Mouse (Mus musculus) embryonic facial prominence, embryonic 12.5 days (tissue): ENCODE results near the gene Usb1. TPM values are rescaled to one million over a fixed set of nuclear protein-coding genes. Genes with fewer than 3 reads are reported as not detected.

Experiments used
- ATAC-seq: fragments of 200-750 bp; cut with Nextera tagmentation; 2 replicates; pipeline ENCODE4 v1.8.0; 2017; ENCODE audit not compliant: insufficient number of reproducible peaks, insufficient read depth, low FRiP score, low TSS enrichment
- H3K27ac ChIP-seq: fragments of 300-500 bp; sonication (generic); 2 replicates; pipeline ENCODE4 v1.5.1; 2016; ENCODE audit warnings: mild to moderate bottlenecking
- H3K27me3 ChIP-seq: fragments of 300-500 bp; sonication (generic); 2 replicates; pipeline ENCODE4 v1.6.1; 2016; ENCODE audit warnings: mild to moderate bottlenecking, moderate library complexity
- H3K36me3 ChIP-seq: fragments of 300-500 bp; sonication (generic); 2 replicates; pipeline ENCODE4 v1.6.1; 2016; ENCODE audit warnings: mild to moderate bottlenecking
- H3K4me1 ChIP-seq: fragments of 300-500 bp; sonication (generic); 2 replicates; pipeline ENCODE4 v1.6.1; 2016
- H3K4me2 ChIP-seq: fragments of 300-500 bp; sonication (generic); replicated peaks from 2 replicates; pipeline ENCODE4 v1.6.1; 2016; ENCODE audit warnings: mild to moderate bottlenecking, moderate library complexity
- H3K4me3 ChIP-seq: fragments of 300-500 bp; sonication (generic); 2 replicates; pipeline ENCODE4 v1.5.1; 2016; ENCODE audit warnings: mild to moderate bottlenecking
- H3K9ac ChIP-seq: fragments of 300-500 bp; sonication (generic); 2 replicates; pipeline ENCODE4 v1.6.1; 2016; ENCODE audit warnings: mild to moderate bottlenecking, moderate library complexity
- H3K9me3 ChIP-seq: fragments of 300-500 bp; sonication (generic); 2 replicates; pipeline ENCODE4 v1.6.1; 2016; ENCODE audit warnings: mild to moderate bottlenecking, moderate library complexity
- WGBS: fragments of 180-500 bp; shearing (Covaris S2); methylation state at CpG from one replicate; pipeline ENCODE4 v1.1.7; 2016; 5-methylcytosine and 5-hydroxymethylcytosine counted together
- polyA plus RNA-seq: library from polyadenylated mRNA; unstranded; fragments of >200 nt; fragmentation: Nextera tagmentation; extraction: Ambion mirVana; gene quantifications from 2 replicates; pipeline ENCODE4 v1.2.1, GENCODE M21; 2016

The Usb1 gene
- polyA plus RNA-seq = 44.8 and 48.2 TPM in 2 replicates

GRCm38 (mm10) chr8:95331720-95332436, at the start of gene Usb1, which contains the start of gene Zfp319:
TSS of gene Usb1 (plus strand) at chr8:95332284.
TSS of gene Zfp319 (minus strand) at chr8:95331950.
- H3K27ac ChIP-seq = peak within 1 kb of the TSS; percentile 97
- WGBS = under 1% methylated on average over 77 of the region's 80 CpGs
- H3K4me2 ChIP-seq = peak within 1 kb of the TSS; percentile 81
- ATAC-seq = peak; percentile 92
- H3K4me1 ChIP-seq = peaks cover 13% of the 10 kb centered on the region
- H3K9ac ChIP-seq = peak within 1 kb of the TSS; percentile 92
- peaks cover 35% of the 10 kb centered on the region for H3K36me3 ChIP-seq
- no peaks in the 10 kb centered on the region for H3K27me3 ChIP-seq
- no peaks in the 10 kb centered on the region for H3K9me3 ChIP-seq
- peak within 1 kb of the TSS; percentile 91 for H3K4me3 ChIP-seq

- H3K9ac ChIP-seq = no peak overlapping the region
- no peak overlapping the region for H3K4me3 ChIP-seq
- H3K27me3 ChIP-seq = no peaks in the 10 kb centered on the region
- no peak overlapping the region for H3K4me2 ChIP-seq
- 69% methylated on average over 6 of the region's 6 CpGs for WGBS
- H3K4me1 ChIP-seq = no peaks in the 10 kb centered on the region
- H3K27ac ChIP-seq = no peak overlapping the region
- ATAC-seq = no peak
- H3K36me3 ChIP-seq = no peaks in the 10 kb centered on the region
- H3K9me3 ChIP-seq = no peaks in the 10 kb centered on the region
Measured at GRCm38 (mm10) chr8:95289066-95289650, 42.9 kb upstream of the Usb1 start.

GRCm38 (mm10) chr8:95293172-95293571, 38.9 kb upstream of the Usb1 start:
- Histone ChIP-seq H3K27me3 (no peaks in the 10 kb centered on the region), H3K9ac (no peak overlapping the region), H3K4me3 (no peak overlapping the region), H3K9me3 (no peaks in the 10 kb centered on the region), H3K4me2 (no peak overlapping the region), H3K36me3 (no peaks in the 10 kb centered on the region), H3K4me1 (no peaks in the 10 kb centered on the region), H3K27ac (no peak overlapping the region)
- 67% methylated on average over 11 of the region's 11 CpGs for WGBS
- no peak for ATAC-seq

GRCm38 (mm10) chr8:95293891-95294290, 38.2 kb upstream of the Usb1 start:
- Histone ChIP-seq H3K4me1 (no peaks in the 10 kb centered on the region), H3K4me3 (no peak overlapping the region), H3K27ac (no peak overlapping the region), H3K4me2 (no peak overlapping the region), H3K9me3 (no peaks in the 10 kb centered on the region), H3K27me3 (no peaks in the 10 kb centered on the region), H3K36me3 (no peaks in the 10 kb centered on the region), H3K9ac (no peak overlapping the region)
- 73% methylated on average over 7 of the region's 7 CpGs for WGBS
- no peak for ATAC-seq

GRCm38 (mm10) chr8:95302410-95302809, 29.7 kb upstream of the Usb1 start:
- H3K4me1 ChIP-seq = peaks cover 3% of the 10 kb centered on the region; the same call in 1 of the 2 replicates
- 16% methylated on average over 5 of the region's 5 CpGs for WGBS
- H3K36me3 ChIP-seq = no peaks in the 10 kb centered on the region
- no peaks in the 10 kb centered on the region for H3K27me3 ChIP-seq
- no peak overlapping the region for H3K4me3 ChIP-seq
- H3K9ac ChIP-seq = no peak overlapping the region
- H3K9me3 ChIP-seq = no peaks in the 10 kb centered on the region
- no peak overlapping the region for H3K27ac ChIP-seq
- ATAC-seq = no peak
- H3K4me2 ChIP-seq = no peak overlapping the region

GRCm38 (mm10) chr8:95305526-95305925, 26.6 kb upstream of the Usb1 start:
- Histone ChIP-seq H3K4me2 (no peak overlapping the region), H3K27ac (no peak overlapping the region), H3K4me3 (no peak overlapping the region), H3K4me1 (peaks cover 3% of the 10 kb centered on the region; the same call in 1 of the 2 replicates), H3K9me3 (no peaks in the 10 kb centered on the region), H3K36me3 (no peaks in the 10 kb centered on the region), H3K9ac (no peak overlapping the region), H3K27me3 (no peaks in the 10 kb centered on the region)
- 67% methylated on average over 4 of the region's 4 CpGs for WGBS
- no peak for ATAC-seq

- H3K9ac ChIP-seq = no peak within 1 kb of the TSS
- H3K27me3 ChIP-seq = no peaks in the 10 kb centered on the region
- no peak within 1 kb of the TSS for H3K4me2 ChIP-seq
- no peak for ATAC-seq
- peaks cover 3% of the 10 kb centered on the region; the same call in 1 of the 2 replicates for H3K4me1 ChIP-seq
- WGBS = 45% methylated on average over 6 of the region's 6 CpGs
- H3K4me3 ChIP-seq = no peak within 1 kb of the TSS
- no peak within 1 kb of the TSS for H3K27ac ChIP-seq
- no peaks in the 10 kb centered on the region for H3K36me3 ChIP-seq
- no peaks in the 10 kb centered on the region for H3K9me3 ChIP-seq
Measured at GRCm38 (mm10) chr8:95306431-95306830, 25.7 kb upstream of the Usb1 start, which contains the start of gene Cngb1. TSS of gene Cngb1 (minus strand) at chr8:95306585.

- Histone ChIP-seq H3K9me3 (no peaks in the 10 kb centered on the region), H3K36me3 (no peaks in the 10 kb centered on the region), H3K4me1 (peaks cover 3% of the 10 kb centered on the region; the same call in 1 of the 2 replicates), H3K4me2 (no peak within 1 kb of the TSS), H3K9ac (no peak within 1 kb of the TSS), H3K4me3 (no peak within 1 kb of the TSS), H3K27me3 (no peaks in the 10 kb centered on the region), H3K27ac (no peak within 1 kb of the TSS)
- WGBS = 28% methylated on average over 6 of the region's 6 CpGs
- no peak for ATAC-seq
Measured at GRCm38 (mm10) chr8:95310342-95310970, 21.6 kb upstream of the Usb1 start, which contains the start of gene Tepp. TSS of gene Tepp (plus strand) at chr8:95310566.

- Histone ChIP-seq H3K36me3 (no peaks in the 10 kb centered on the region), H3K4me1 (no peaks in the 10 kb centered on the region), H3K9ac (no peak overlapping the region), H3K4me3 (no peak overlapping the region), H3K27ac (no peak overlapping the region), H3K9me3 (no peaks in the 10 kb centered on the region), H3K27me3 (no peaks in the 10 kb centered on the region), H3K4me2 (no peak overlapping the region)
- WGBS = 63% methylated on average over 18 of the region's 18 CpGs
- no peak for ATAC-seq
Measured at GRCm38 (mm10) chr8:95312836-95313235, 19.2 kb upstream of the Usb1 start.

GRCm38 (mm10) chr8:95313857-95314256, 18.2 kb upstream of the Usb1 start:
- ATAC-seq = no peak
- 87% methylated on average over 6 of the region's 6 CpGs for WGBS
- H3K9me3 ChIP-seq = no peaks in the 10 kb centered on the region

GRCm38 (mm10) chr8:95314707-95315106, 17.4 kb upstream of the Usb1 start:
- WGBS = 81% methylated on average over 2 of the region's 2 CpGs
- H3K9me3 ChIP-seq = no peaks in the 10 kb centered on the region
- H3K9ac ChIP-seq = no peak overlapping the region
- H3K36me3 ChIP-seq = no peaks in the 10 kb centered on the region
- no peak for ATAC-seq
- H3K4me2 ChIP-seq = no peak overlapping the region
- peaks cover 2% of the 10 kb centered on the region; the same call in 1 of the 2 replicates for H3K27me3 ChIP-seq
- H3K4me1 ChIP-seq = no peaks in the 10 kb centered on the region
- H3K27ac ChIP-seq = no peak overlapping the region
- H3K4me3 ChIP-seq = no peak overlapping the region

More at GRCm38 (mm10) chr8:95313857-95314256, 18.2 kb upstream of the Usb1 start:
- Histone ChIP-seq H3K27ac (no peak overlapping the region), H3K9ac (no peak overlapping the region), H3K4me1 (no peaks in the 10 kb centered on the region), H3K4me3 (no peak overlapping the region), H3K27me3 (no peaks in the 10 kb centered on the region), H3K4me2 (no peak overlapping the region), H3K36me3 (no peaks in the 10 kb centered on the region)
